Mouse (Mus musculus) adrenal gland, postnatal 0 days (tissue): Measurements from ENCODE around the gene Carhsp1. TPM values are rescaled to one million over a fixed set of nuclear protein-coding genes. Genes with fewer than 3 reads are reported as not detected.

Experiments
- microRNA-seq: library from miRNA; unstranded; fragments of <30 nt; microRNA quantifications from one replicate; pipeline ENCODE4, GENCODE M21; 2016; ENCODE audit warnings: borderline replicate concordance; ENCODE audit not compliant: insufficient number of aligned reads
- polyA plus RNA-seq: library from polyadenylated mRNA; unstranded; fragments of >200 nt; fragmentation: Nextera tagmentation; extraction: Ambion mirVana; gene quantifications from 2 replicates; pipeline ENCODE4 v1.2.1, GENCODE M21; 2015

The Carhsp1 gene
- polyA plus RNA-seq, result 87.2 and 89.8 TPM in 2 replicates

GRCm38 (mm10) chr16:8671551-8672349 is at the start of gene Carhsp1:
TSS of gene Carhsp1 (minus strand) at chr16:8672155.

GRCm38 (mm10) chr16:8680470-8680869 is 8.5 kb upstream of the Carhsp1 start, which contains the start of gene Gm5767:
TSS of gene Gm5767 (plus strand) at chr16:8680770.

GRCm38 (mm10) chr16:8637217-8638051 is 34.5 kb downstream of the Carhsp1 start, which contains the start of the genes Pmm2 and Tmem186:
TSS of gene Pmm2 (plus strand) at chr16:8637674.
TSS of gene Tmem186 (minus strand) at chr16:8637712.

Small RNA genes lying within 50 kb of the gene (microRNA-seq; reads per million reads assigned to microRNA genes)
- gene Gm22137, result not detected

Other genes starting within 250 kb of the Carhsp1 start
- 0.08 TPM in 1 of 2 replicates, not detected in the other for gene Tmem114, start 247.0 kb downstream of the Carhsp1 start, polyA plus RNA-seq
- 29.3 TPM in 2 replicates for gene Mettl22, start 201.4 kb downstream of the Carhsp1 start, polyA plus RNA-seq
- 24.2 and 24.9 TPM in 2 replicates for gene Abat, start 158.7 kb downstream of the Carhsp1 start, polyA plus RNA-seq
- gene Pmm2, start 34.5 kb downstream of the Carhsp1 start, polyA plus RNA-seq, result 26.1 and 46.1 TPM in 2 replicates
- 7.5 and 11.6 TPM in 2 replicates for gene Tmem186, start 34.4 kb downstream of the Carhsp1 start, polyA plus RNA-seq
- 0.32 TPM in 1 of 2 replicates, not detected in the other for gene Gm5767, start 8.6 kb upstream of the Carhsp1 start, polyA plus RNA-seq
- gene Usp7, start 120.2 kb upstream of the Carhsp1 start, polyA plus RNA-seq, result 15.5 and 16.9 TPM in 2 replicates
- 17.8 and 21.4 TPM in 2 replicates for gene 1810013L24Rik, start 157.9 kb upstream of the Carhsp1 start, polyA plus RNA-seq